In the genomic region with DNA sequence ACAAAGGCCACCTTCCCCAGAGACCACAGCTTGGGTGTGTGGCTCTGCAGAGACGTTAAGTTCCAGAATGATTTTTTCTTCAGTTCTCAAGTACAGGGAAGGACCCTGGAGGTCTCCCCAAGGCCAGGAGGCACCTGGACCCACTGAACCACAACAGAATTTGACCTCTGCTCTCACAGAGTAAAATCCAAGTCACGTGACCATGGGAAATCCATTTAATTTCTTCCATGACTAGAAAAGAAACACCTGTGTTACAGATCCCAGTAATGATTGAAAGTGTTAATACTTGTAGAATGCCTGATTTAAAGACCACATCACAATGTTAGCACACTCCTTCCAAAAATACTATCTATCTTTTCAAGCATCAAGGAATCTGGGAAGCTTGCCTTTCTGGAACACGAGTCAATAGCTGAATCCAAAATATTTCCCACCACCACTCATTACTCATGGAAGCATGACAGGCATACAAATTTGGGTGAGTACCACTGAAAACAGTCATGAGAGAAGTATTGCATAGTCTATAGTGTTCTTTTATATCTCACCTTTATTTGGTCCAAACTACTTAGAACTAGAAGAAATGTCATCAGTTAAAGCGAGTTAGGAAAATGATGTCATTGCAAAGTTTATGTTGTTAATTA, we compare ENCODE assay signal across 26 mouse cellular contexts. TPM values are rescaled to one million over a fixed set of nuclear protein-coding genes. Genes with fewer than 3 reads are reported as not detected.
DNase-seq lines count a peak whose midpoint lies in the region; TF ChIP-seq lines count a peak whose summit lies in the region.
"Had no signal": no experiment of that assay in that cellular context is flagged by ENCODE, and none has a peak within 500 bp of the region (broad histone marks: within the 10 kb centered on the region; RNA-seq: fewer than 3 reads in every experiment).

No protein-coding gene starts in this region.

- H3K27me3 ChIP-seq in MEL (ENCODE audit: control insufficient read depth in 1 of 2, insufficient read depth in 2 of 2, low read length in 2 of 2), result no peaks in the 10 kb centered on the region
- H3K27me3 ChIP-seq: CH12.LX; embryonic facial prominence, embryonic 12.5 days; embryonic facial prominence, embryonic 15.5 days; hindbrain, embryonic 15.5 days; Patski had no signal

- no peak overlapping the region for H3K27ac ChIP-seq in MEL (ENCODE audit: control insufficient read depth, low read depth, low read length)
- H3K27ac ChIP-seq: embryonic facial prominence, embryonic 12.5 days; embryonic facial prominence, embryonic 15.5 days; forebrain, embryonic 12.5 days; gastrocnemius, adult 2 months; heart, adult 2 months; heart, embryonic 10.5 days; heart, embryonic 13.5 days; hindbrain, embryonic 12.5 days; hindbrain, embryonic 15.5 days had no signal

- no peaks in the 10 kb centered on the region for H3K79me2 ChIP-seq in MEL (ENCODE audit: control insufficient read depth, insufficient read depth, low read length, poor library complexity)

- no peak for TF ChIP-seq CTCF in MEL (IDR thresholded peaks at IDR 0.05 in 2 of 3, conservative IDR thresholded peaks at IDR 0.05 in 1 of 3; ENCODE audit: control insufficient read depth in 1 of 3, insufficient read depth in 1 of 3, low read depth in 2 of 3, low read length in 3 of 3, poor library complexity in 1 of 3, severe bottlenecking in 1 of 3)

- H3K9me3 ChIP-seq in MEL (replicated peaks; ENCODE audit: insufficient read depth, low read length), result no peaks in the 10 kb centered on the region
- H3K9me3 ChIP-seq: embryonic facial prominence, embryonic 12.5 days; embryonic facial prominence, embryonic 15.5 days; forebrain, embryonic 12.5 days; heart, embryonic 10.5 days; heart, embryonic 13.5 days; hindbrain, embryonic 12.5 days; hindbrain, embryonic 15.5 days had no signal

- no peak overlapping the region for H3K9ac ChIP-seq in MEL (ENCODE audit: control insufficient read depth, low read depth, low read length, poor library complexity, severe bottlenecking)
- H3K9ac ChIP-seq: embryonic facial prominence, embryonic 12.5 days; embryonic facial prominence, embryonic 15.5 days; forebrain, embryonic 12.5 days; heart, embryonic 13.5 days; hindbrain, embryonic 12.5 days; hindbrain, embryonic 15.5 days had no signal

- TF ChIP-seq EP300 in MEL (IDR thresholded peaks at IDR 0.05; ENCODE audit: low read depth in 1 of 2, low read length in 2 of 2), result no peak

- no peaks in the 10 kb centered on the region for H3K36me3 ChIP-seq in MEL (ENCODE audit: control insufficient read depth in 1 of 2, insufficient read depth in 2 of 2, low read length in 2 of 2)
- H3K36me3 ChIP-seq: embryonic facial prominence, embryonic 12.5 days; embryonic facial prominence, embryonic 15.5 days; forebrain, embryonic 12.5 days; G1E; heart, embryonic 10.5 days; heart, embryonic 13.5 days; hindbrain, embryonic 12.5 days; hindbrain, embryonic 15.5 days had no signal

- no peak for TF ChIP-seq RAD21 in MEL (IDR thresholded peaks at IDR 0.05; ENCODE audit: low read depth, low read length)

- DNase-seq in heart, adult 11 months, result peak; percentile 7
- DNase-seq in heart, postnatal 4 days, result no peak
- DNase-seq in MEL (ENCODE audit: low read depth, low spot score) (no peak), adipocyte (ENCODE audit: low spot score) (peak; percentile 37)
- no peak for DNase-seq in natural killer cell, adult 2 months (ENCODE audit: low spot score in 2 of 2)
- DNase-seq in gastrocnemius, postnatal 4 days (ENCODE audit: low spot score in 2 of 2), result no peak
- DNase-seq in layer of hippocampus, postnatal 25 days (ENCODE audit: extremely low spot score in 1 of 2, low spot score in 1 of 2), result no peak
- DNase-seq: adrenal gland, postnatal 14 days; cerebellum, adult 11 months; cerebellum, adult 2 months; cerebellum, adult 9-11 months; cerebellum, postnatal 25 days; gastrocnemius, adult 2 months; gastrocnemius, postnatal 14 days; heart, adult 2 months; heart, postnatal 14 days had no signal

- no peaks in the 10 kb centered on the region for H3K4me1 ChIP-seq in MEL (ENCODE audit: control insufficient read depth in 1 of 2, insufficient read depth in 2 of 2, low read length in 2 of 2)

- no peak for TF ChIP-seq POLR2A in MEL (IDR thresholded peaks at IDR 0.05; ENCODE audit: control insufficient read depth in 1 of 2, insufficient read depth in 1 of 2, low read depth in 1 of 2, low read length in 2 of 2, poor library complexity in 1 of 2)

- H3K4me3 ChIP-seq in MEL (ENCODE audit: control insufficient read depth in 1 of 2, insufficient read depth in 1 of 2, low read depth in 2 of 2, low read length in 2 of 2), result no peak overlapping the region
- H3K4me3 ChIP-seq: embryonic facial prominence, embryonic 12.5 days; embryonic facial prominence, embryonic 15.5 days; forebrain, embryonic 12.5 days; gastrocnemius, adult 2 months; heart, adult 2 months; heart, embryonic 10.5 days; heart, embryonic 13.5 days; hindbrain, embryonic 12.5 days; hindbrain, embryonic 15.5 days had no signal

TF ChIP-seq in MEL, 35 proteins besides CTCF, POLR2A, EP300 and RAD21:
- no peak for TF ChIP-seq JUND (IDR thresholded peaks at IDR 0.05; ENCODE audit: low read depth, low read length)
- peak; percentile 25; the same call in 1 of the 2 replicates for TF ChIP-seq USF1 (IDR thresholded peaks at IDR 0.05; ENCODE audit: low read depth, low read length)

RNA-seq across cellular contexts. Expression of a gene that starts 35.3 kb away (rescaled TPM):
- 10 to 100 TPM; 13.7 to 15.5 TPM for total RNA-seq in heart, postnatal 4 days (2021)
- 0.07 and 0.12 TPM in 2 replicates for total RNA-seq in MEL (2012; rRNA removed)
- polyA plus RNA-seq in MEL (2012; ENCODE audit: insufficient read depth in 1 of 2, insufficient read length in 2 of 2, low read depth in 1 of 2, low replicate concordance in 2 of 2, missing spikeins in 1 of 2), result not detected
- 10 to 100 TPM; 49.3 to 54.5 TPM for total RNA-seq in gastrocnemius, postnatal 4 days (2021)
- total RNA-seq in layer of hippocampus, postnatal 25 days (2021), result 100 to 1,000 TPM; 666 to 703 TPM
- total RNA-seq: G1E had no signal
- polyA plus RNA-seq: G1E had no signal

Comparison
In these comparisons a context has a peak if more than half of its experiments do, and no peak if none do; other contexts are left out.
1. DNase-seq: peak in heart, adult 11 months (single experiment) and adipocyte (single experiment); none in heart, postnatal 4 days (single experiment), MEL (single experiment), natural killer cell, adult 2 months (0 of 2), gastrocnemius, postnatal 4 days (0 of 2) and layer of hippocampus, postnatal 25 days (0 of 2).
2. RNA of a gene that starts 35.3 kb away (total RNA-seq): 666 to 703 TPM in layer of hippocampus, postnatal 25 days, 49.3 to 54.5 TPM in gastrocnemius, postnatal 4 days and 13.7 to 15.5 TPM in heart, postnatal 4 days; 0.07 to 0.12 TPM in MEL; every median in the first group is over 10 times any median in the second.